Comparison of ENCODE assay signal across 24 mouse cellular contexts in the genomic region with DNA sequence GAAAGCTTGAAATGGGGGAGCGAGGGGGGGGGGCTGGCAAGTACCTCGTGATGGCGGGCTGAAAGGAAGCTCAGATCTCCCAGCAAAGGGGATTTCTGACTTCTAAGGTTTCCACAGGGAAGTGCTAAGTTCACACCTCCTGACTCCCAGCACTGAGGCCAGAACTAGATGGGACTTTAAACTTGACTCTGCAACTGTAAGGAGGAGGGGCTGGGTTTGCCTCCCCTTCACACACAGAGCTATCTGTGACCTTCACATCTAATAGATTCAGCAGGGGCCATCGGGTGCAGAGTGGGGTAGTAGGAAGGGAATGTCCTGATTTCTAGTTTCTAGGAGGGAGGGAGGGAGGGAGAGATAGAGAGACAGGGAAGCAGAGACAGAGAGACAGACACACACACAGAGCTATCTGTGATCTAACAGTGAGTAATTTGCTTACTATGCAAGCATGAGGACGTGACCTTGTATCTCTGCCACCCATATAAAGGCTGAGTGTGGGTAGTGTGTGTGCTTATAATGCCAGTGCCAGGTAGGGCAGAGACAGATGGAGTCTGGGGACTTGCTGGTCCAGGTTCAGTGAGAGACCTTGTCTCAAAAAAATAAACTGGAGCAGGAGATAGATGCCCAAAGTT.
DNase-seq lines count a peak whose midpoint lies in the region; ATAC-seq and TF ChIP-seq lines count a peak whose summit lies in the region.
"Had no signal": no experiment of that assay in that cellular context is flagged by ENCODE, and none has a peak within 500 bp of the region (broad histone marks: within the 10 kb centered on the region; RNA-seq: fewer than 3 reads in every experiment).

No protein-coding gene starts in this region.

- TF ChIP-seq CTCF in stomach, postnatal 0 days (IDR thresholded peaks at IDR 0.05; ENCODE audit: low read depth) = no peak

- no peaks in the 10 kb centered on the region for H3K9me3 ChIP-seq in kidney, embryonic 14.5 days (ENCODE audit: control insufficient read depth, low read length)
- no peaks in the 10 kb centered on the region for H3K9me3 ChIP-seq in liver, embryonic 15.5 days (replicated peaks)
- H3K9me3 ChIP-seq in stomach, postnatal 0 days (ENCODE audit: control insufficient read depth, low read length) = no peaks in the 10 kb centered on the region; the same call in 1 of the 2 replicates
- no peaks in the 10 kb centered on the region for H3K9me3 ChIP-seq in midbrain, embryonic 11.5 days (ENCODE audit: control insufficient read depth, low read length)
- H3K9me3 ChIP-seq: embryonic facial prominence, embryonic 13.5 days; forebrain, embryonic 15.5 days; hindbrain, embryonic 12.5 days; limb, embryonic 15.5 days; neural tube, embryonic 15.5 days had no signal

- H3K4me3 ChIP-seq in kidney, embryonic 14.5 days (ENCODE audit: low read length) = no peak overlapping the region
- H3K4me3 ChIP-seq in liver, embryonic 15.5 days (replicated peaks) = no peak overlapping the region
- H3K4me3 ChIP-seq in stomach, postnatal 0 days (ENCODE audit: low read depth, low read length) = no peak overlapping the region
- H3K4me3 ChIP-seq in midbrain, embryonic 11.5 days (ENCODE audit: low read depth, low read length) = no peak overlapping the region
- H3K4me3 ChIP-seq: embryonic facial prominence, embryonic 13.5 days; forebrain, embryonic 15.5 days; heart, adult 2 months; hindbrain, embryonic 12.5 days; layer of hippocampus, adult 2 months; limb, embryonic 15.5 days; megakaryocyte, embryonic 14.5 days; neural tube, embryonic 15.5 days had no signal

- H3K27me3 ChIP-seq in kidney, embryonic 14.5 days (ENCODE audit: control insufficient read depth, insufficient read depth, low read length) = no peaks in the 10 kb centered on the region
- peaks cover 9% of the 10 kb centered on the region for H3K27me3 ChIP-seq in liver, embryonic 15.5 days
- H3K27me3 ChIP-seq in stomach, postnatal 0 days (ENCODE audit: control insufficient read depth, insufficient read depth, low read length) = no peaks in the 10 kb centered on the region
- H3K27me3 ChIP-seq in midbrain, embryonic 11.5 days (ENCODE audit: control insufficient read depth, insufficient read depth, low read length) = no peaks in the 10 kb centered on the region; the same call in 1 of the 2 replicates
- H3K27me3 ChIP-seq: embryonic facial prominence, embryonic 13.5 days; forebrain, embryonic 15.5 days; hindbrain, embryonic 12.5 days; limb, embryonic 15.5 days; neural tube, embryonic 15.5 days had no signal

- no peak for ATAC-seq in kidney, embryonic 14.5 days (ENCODE audit: low FRiP score, low TSS enrichment)
- ATAC-seq in liver, embryonic 15.5 days (ENCODE audit: insufficient read depth) = peak; percentile 12; the same call in 1 of the 2 replicates
- ATAC-seq in stomach, postnatal 0 days (ENCODE audit: low FRiP score, low TSS enrichment) = no peak
- no peak for ATAC-seq in midbrain, embryonic 11.5 days (ENCODE audit: low FRiP score)
- ATAC-seq: activated CD4-positive, CD25-positive, alpha-beta regulatory T cell, adult 4 months; forebrain, embryonic 15.5 days; midbrain, embryonic 16.5 days had no signal

- 18% methylated on average over 5 of the region's 5 CpGs for WGBS in kidney, embryonic 14.5 days
- 31% methylated on average over 5 of the region's 5 CpGs for WGBS in liver, embryonic 15.5 days (ENCODE audit: insufficient replicate concordance)
- 39% methylated on average over 5 of the region's 5 CpGs for WGBS in stomach, postnatal 0 days
- 32% methylated on average over 5 of the region's 5 CpGs for WGBS in midbrain, embryonic 11.5 days

- H3K4me1 ChIP-seq in kidney, embryonic 14.5 days (ENCODE audit: control insufficient read depth, insufficient read depth, low read length) = peaks cover 15% of the 10 kb centered on the region
- H3K4me1 ChIP-seq in liver, embryonic 15.5 days (replicated peaks) = no peaks in the 10 kb centered on the region
- no peaks in the 10 kb centered on the region for H3K4me1 ChIP-seq in stomach, postnatal 0 days (replicated peaks; ENCODE audit: control insufficient read depth, insufficient read depth)
- peaks cover 16% of the 10 kb centered on the region for H3K4me1 ChIP-seq in midbrain, embryonic 11.5 days (ENCODE audit: control insufficient read depth, insufficient read depth, low read length)
- H3K4me1 ChIP-seq: megakaryocyte, embryonic 14.5 days had no signal

- H3K9ac ChIP-seq in kidney, embryonic 14.5 days (ENCODE audit: low read depth, low read length) = no peak overlapping the region
- no peak overlapping the region for H3K9ac ChIP-seq in liver, embryonic 15.5 days
- no peak overlapping the region for H3K9ac ChIP-seq in stomach, postnatal 0 days (ENCODE audit: low read length)
- no peak overlapping the region for H3K9ac ChIP-seq in midbrain, embryonic 11.5 days (ENCODE audit: low read length)
- H3K9ac ChIP-seq: embryonic facial prominence, embryonic 13.5 days; forebrain, embryonic 15.5 days; hindbrain, embryonic 12.5 days; limb, embryonic 15.5 days; neural tube, embryonic 15.5 days had no signal

- no peaks in the 10 kb centered on the region for H3K36me3 ChIP-seq in kidney, embryonic 14.5 days (ENCODE audit: control insufficient read depth, insufficient read depth, low read length)
- H3K36me3 ChIP-seq in liver, embryonic 15.5 days (replicated peaks) = no peaks in the 10 kb centered on the region
- H3K36me3 ChIP-seq in stomach, postnatal 0 days (ENCODE audit: control insufficient read depth, insufficient read depth, low read length) = no peaks in the 10 kb centered on the region
- H3K36me3 ChIP-seq in midbrain, embryonic 11.5 days (ENCODE audit: control insufficient read depth, insufficient read depth, low read length) = no peaks in the 10 kb centered on the region
- H3K36me3 ChIP-seq: embryonic facial prominence, embryonic 13.5 days; forebrain, embryonic 15.5 days; hindbrain, embryonic 12.5 days; limb, embryonic 15.5 days; neural tube, embryonic 15.5 days had no signal

- H3K4me2 ChIP-seq in kidney, embryonic 14.5 days (replicated peaks; ENCODE audit: low read depth, low read length) = no peak overlapping the region
- H3K4me2 ChIP-seq in liver, embryonic 15.5 days = no peak overlapping the region
- H3K4me2 ChIP-seq in stomach, postnatal 0 days (replicated peaks; ENCODE audit: low read depth) = no peak overlapping the region
- no peak overlapping the region for H3K4me2 ChIP-seq in midbrain, embryonic 11.5 days
- H3K4me2 ChIP-seq: embryonic facial prominence, embryonic 13.5 days; forebrain, embryonic 15.5 days; hindbrain, embryonic 12.5 days; limb, embryonic 15.5 days; neural tube, embryonic 15.5 days had no signal

- TF ChIP-seq EP300 in stomach, postnatal 0 days (optimal IDR thresholded peaks at IDR 0.05) = no peak

- peak; percentile 18 to 35 for DNase-seq in adrenal gland, adult (ENCODE audit: inconsistent age in 2 of 2, low spot score in 1 of 2)
- DNase-seq in adrenal gland, postnatal 10 days = no peak
- DNase-seq in kidney, postnatal 14 days = peak; percentile 5
- peak; percentile 19 for DNase-seq in stomach, postnatal 0 days (ENCODE audit: low spot score)
- DNase-seq in midbrain, embryonic 11.5 days (ENCODE audit: low spot score, missing footprints) = no peak
- DNase-seq in layer of hippocampus, adult 11-12 months (ENCODE audit: low spot score) = no peak
- DNase-seq: cerebellum, adult 8-10 months; gastrocnemius, postnatal 14 days; heart, adult 2 months; heart, postnatal 10 days; layer of hippocampus, postnatal 36 days; lung, postnatal 10 days; spleen, adult 18-20 months had no signal

- H3K27ac ChIP-seq in kidney, embryonic 14.5 days (ENCODE audit: low read depth, low read length) = no peak overlapping the region
- H3K27ac ChIP-seq in liver, embryonic 15.5 days (replicated peaks) = no peak overlapping the region
- H3K27ac ChIP-seq in stomach, postnatal 0 days (replicated peaks) = no peak overlapping the region
- H3K27ac ChIP-seq in midbrain, embryonic 11.5 days (ENCODE audit: low read depth, low read length) = no peak overlapping the region
- H3K27ac ChIP-seq: embryonic facial prominence, embryonic 13.5 days; forebrain, embryonic 15.5 days; heart, adult 2 months; hindbrain, embryonic 12.5 days; layer of hippocampus, adult 2 months; limb, embryonic 15.5 days; neural tube, embryonic 15.5 days had no signal

Comparison
In these comparisons a context has a peak if more than half of its experiments do, and no peak if none do; other contexts are left out.
1. DNase-seq: peak in adrenal gland, adult (2 of 2), kidney, postnatal 14 days (single experiment) and stomach, postnatal 0 days (single experiment); none in adrenal gland, postnatal 10 days (single experiment), midbrain, embryonic 11.5 days (single experiment) and layer of hippocampus, adult 11-12 months (single experiment).